Mouse (Mus musculus) erythroblast, embryonic 14.5 days (primary cell): ENCODE data around the gene Gins1.

Source experiments
- GATA1 ChIP-seq: IDR thresholded peaks from 2 replicates; pipeline ENCODE4 v1.6.1; 2012; ENCODE audit warnings: low read length, inconsistent platforms, mixed read lengths
- TAL1 ChIP-seq: IDR thresholded peaks from 3 replicates; pipeline ENCODE4 v1.6.1; 2012; ENCODE audit warnings: low read length, inconsistent platforms, mixed read lengths

GRCm38 (mm10) chr2:150904936-150905450, at the start of gene Gins1:
- no peak for TF ChIP-seq TAL1
- TF ChIP-seq GATA1 = no peak
